8 mouse cellular contexts compared by ENCODE assay signal in the genomic region with DNA sequence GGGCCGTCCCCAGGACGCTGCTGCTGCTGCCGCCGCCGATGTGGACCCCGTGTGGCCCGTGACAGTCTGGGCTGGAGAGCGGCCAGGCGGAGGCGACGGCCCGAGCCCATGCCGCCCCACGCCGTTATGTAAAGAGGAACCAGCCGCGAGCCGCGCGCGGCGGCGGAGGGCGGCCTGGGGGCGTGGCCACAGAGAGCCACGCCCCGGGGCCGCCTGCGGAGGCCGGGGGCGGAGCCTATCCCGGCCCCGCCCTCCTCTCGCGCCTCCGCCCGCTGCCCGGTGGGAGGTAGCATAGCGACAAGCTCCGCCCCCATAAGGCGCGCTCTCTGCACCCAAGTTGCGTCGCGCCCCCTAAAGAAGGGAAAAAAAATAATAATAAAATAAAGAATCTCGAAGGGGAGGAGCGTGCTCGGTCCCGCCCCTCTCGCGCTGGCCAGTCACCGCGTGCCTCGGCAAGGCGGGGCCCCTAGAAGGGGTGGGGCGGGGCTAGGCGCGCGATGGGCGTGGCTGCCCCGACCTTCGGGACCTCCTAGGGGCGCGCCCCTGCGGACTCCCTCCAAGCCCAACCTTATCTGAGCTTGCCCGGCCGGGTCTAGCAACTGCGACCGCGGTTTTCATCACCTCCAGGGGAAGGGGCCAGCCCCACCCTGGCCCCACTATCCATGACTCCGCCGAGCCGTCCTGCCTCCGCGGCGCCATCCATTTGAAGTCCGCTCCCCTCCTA. TPM values are rescaled to one million over a fixed set of nuclear protein-coding genes. Genes with fewer than 3 reads are reported as not detected.
DNase-seq lines count a peak whose midpoint lies in the region; ATAC-seq and TF ChIP-seq lines count a peak whose summit lies in the region.

No protein-coding gene starts in this region.

- DNase-seq in c-Kit-positive CD71-positive TER-119-positive erythroid progenitor cells, embryonic 14.5 days (ENCODE audit: low spot score), result peak; percentile 92
- DNase-seq in heart, postnatal 0 days (ENCODE audit: low spot score), result peak; percentile 95
- DNase-seq in kidney, postnatal 4 days, result peak; percentile 95 to 97
- DNase-seq in lung, adult 18-20 months, result peak; percentile 94 to 96

- H3K9ac ChIP-seq in ES-Bruce4 (ENCODE audit: low read depth, poor library complexity, severe bottlenecking), result peak overlapping the region; percentile 94
- H3K9ac ChIP-seq in forebrain, embryonic 12.5 days, result peak overlapping the region; percentile 74
- H3K9ac ChIP-seq in heart, postnatal 0 days (replicated peaks; ENCODE audit: low read depth, low read length), result peak overlapping the region; percentile 84
- peak overlapping the region; percentile 67 for H3K9ac ChIP-seq in neural tube, embryonic 14.5 days (replicated peaks; ENCODE audit: low read depth, low read length)

- TF ChIP-seq EP300 in ES-Bruce4 (IDR thresholded peaks at IDR 0.05; ENCODE audit: insufficient read depth, low read depth, low read length), result no peak
- peak; percentile 41 for TF ChIP-seq EP300 in heart, postnatal 0 days (IDR thresholded peaks at IDR 0.05; ENCODE audit: low read depth)

- H3K9me3 ChIP-seq in ES-Bruce4 (replicated peaks; ENCODE audit: control insufficient read depth, insufficient read depth, low read length, poor library complexity, severe bottlenecking), result no peaks in the 10 kb centered on the region
- no peaks in the 10 kb centered on the region for H3K9me3 ChIP-seq in forebrain, embryonic 12.5 days
- H3K9me3 ChIP-seq in heart, postnatal 0 days (replicated peaks; ENCODE audit: control insufficient read depth, low read length), result no peaks in the 10 kb centered on the region
- H3K9me3 ChIP-seq in neural tube, embryonic 14.5 days (ENCODE audit: control insufficient read depth, low read length), result no peaks in the 10 kb centered on the region

- H3K4me2 ChIP-seq in forebrain, embryonic 12.5 days, result peak overlapping the region; percentile 90
- peak overlapping the region; percentile 83 for H3K4me2 ChIP-seq in heart, postnatal 0 days (ENCODE audit: low read depth, low read length)
- peak overlapping the region; percentile 90 for H3K4me2 ChIP-seq in neural tube, embryonic 14.5 days (ENCODE audit: low read depth, low read length)

- TF ChIP-seq POLR2A in ES-Bruce4 (IDR thresholded peaks at IDR 0.05; ENCODE audit: insufficient read depth, low read length), result no peak
- TF ChIP-seq POLR2A in testis, adult 2 months (IDR thresholded peaks at IDR 0.05; ENCODE audit: control insufficient read depth, low read depth, low read length), result peak; percentile 83

- H3K4me3 ChIP-seq in ES-Bruce4 (ENCODE audit: low read depth, low read length), result peak overlapping the region; percentile 85
- H3K4me3 ChIP-seq in forebrain, embryonic 12.5 days (replicated peaks), result peak overlapping the region; percentile 68
- H3K4me3 ChIP-seq in heart, postnatal 0 days (ENCODE audit: low read depth, low read length), result peak overlapping the region; percentile 85
- H3K4me3 ChIP-seq in neural tube, embryonic 14.5 days (ENCODE audit: low read depth, low read length), result peak overlapping the region; percentile 68
- H3K4me3 ChIP-seq in testis, adult 2 months (ENCODE audit: control insufficient read depth, low read depth, low read length), result peak overlapping the region; percentile 99

- H3K27ac ChIP-seq in ES-Bruce4 (ENCODE audit: insufficient read depth, low read length), result no peak overlapping the region; the same call in 1 of the 2 replicates
- peak overlapping the region; percentile 50; the same call in 1 of the 2 replicates for H3K27ac ChIP-seq in forebrain, embryonic 12.5 days
- H3K27ac ChIP-seq in heart, postnatal 0 days (ENCODE audit: low read depth), result peak overlapping the region; percentile 90
- H3K27ac ChIP-seq in neural tube, embryonic 14.5 days (ENCODE audit: low read depth, low read length), result peak overlapping the region; percentile 22; the same call in 1 of the 2 replicates
- peak overlapping the region; percentile 97 for H3K27ac ChIP-seq in testis, adult 2 months (ENCODE audit: control insufficient read depth, insufficient read depth, low read depth, low read length)

- no peaks in the 10 kb centered on the region for H3K27me3 ChIP-seq in ES-Bruce4 (ENCODE audit: control insufficient read depth, insufficient read depth, low read length, poor library complexity, severe bottlenecking)
- peaks cover 73% of the 10 kb centered on the region for H3K27me3 ChIP-seq in forebrain, embryonic 12.5 days
- no peaks in the 10 kb centered on the region for H3K27me3 ChIP-seq in heart, postnatal 0 days (ENCODE audit: control insufficient read depth, insufficient read depth, low read length)
- peaks cover 19% of the 10 kb centered on the region for H3K27me3 ChIP-seq in neural tube, embryonic 14.5 days (ENCODE audit: control insufficient read depth, insufficient read depth, low read length)
- H3K27me3 ChIP-seq in testis, adult 2 months (ENCODE audit: control insufficient read depth, insufficient read depth, low read length), result no peaks in the 10 kb centered on the region

- under 1% methylated on average over 65 of the region's 77 CpGs for WGBS in forebrain, embryonic 12.5 days
- WGBS in heart, postnatal 0 days, result under 1% methylated on average over 67 of the region's 77 CpGs
- WGBS in neural tube, embryonic 14.5 days, result under 1% methylated on average over 65 of the region's 77 CpGs

- peak; percentile 78 for ATAC-seq in forebrain, embryonic 12.5 days (ENCODE audit: low FRiP score)
- ATAC-seq in heart, postnatal 0 days (ENCODE audit: insufficient read depth, low read depth), result peak; percentile 78
- ATAC-seq in neural tube, embryonic 14.5 days (ENCODE audit: low read depth), result peak; percentile 71

- no peak for TF ChIP-seq CTCF in ES-Bruce4 (IDR thresholded peaks at IDR 0.05; ENCODE audit: low read depth, low read length)
- TF ChIP-seq CTCF in heart, postnatal 0 days (IDR thresholded peaks at IDR 0.05; ENCODE audit: low read depth), result no peak
- no peak for TF ChIP-seq CTCF in testis, adult 2 months (IDR thresholded peaks at IDR 0.05; ENCODE audit: control insufficient read depth, insufficient read depth, insufficient replicate concordance, low read depth, low read length)

- H3K4me1 ChIP-seq in ES-Bruce4 (ENCODE audit: control insufficient read depth, insufficient read depth, low read length), result peaks cover 11% of the 10 kb centered on the region
- H3K4me1 ChIP-seq in forebrain, embryonic 12.5 days, result peaks cover 64% of the 10 kb centered on the region
- peaks cover 28% of the 10 kb centered on the region; the same call in 1 of the 2 replicates for H3K4me1 ChIP-seq in heart, postnatal 0 days (ENCODE audit: control insufficient read depth, insufficient read depth)
- H3K4me1 ChIP-seq in neural tube, embryonic 14.5 days (ENCODE audit: control insufficient read depth, insufficient read depth, low read length), result peaks cover 29% of the 10 kb centered on the region; the same call in 1 of the 2 replicates
- peaks cover 44% of the 10 kb centered on the region for H3K4me1 ChIP-seq in testis, adult 2 months (ENCODE audit: control insufficient read depth, insufficient read depth, low read length)

- H3K36me3 ChIP-seq in ES-Bruce4 (ENCODE audit: control insufficient read depth, insufficient read depth, low read length, poor library complexity, severe bottlenecking), result no peaks in the 10 kb centered on the region
- H3K36me3 ChIP-seq in forebrain, embryonic 12.5 days (replicated peaks), result no peaks in the 10 kb centered on the region
- no peaks in the 10 kb centered on the region for H3K36me3 ChIP-seq in heart, postnatal 0 days (replicated peaks; ENCODE audit: control insufficient read depth, insufficient read depth, low read length)
- no peaks in the 10 kb centered on the region for H3K36me3 ChIP-seq in neural tube, embryonic 14.5 days (ENCODE audit: control insufficient read depth, insufficient read depth, low read length)
- H3K36me3 ChIP-seq in testis, adult 2 months (ENCODE audit: control insufficient read depth, insufficient read depth, low read length), result no peaks in the 10 kb centered on the region

RNA-seq across cellular contexts. Expression of a gene that starts 0.6 kb away (rescaled TPM):
- 8.0 and 8.5 TPM in 2 replicates for polyA plus RNA-seq in ES-Bruce4 (2011; ENCODE audit: insufficient read depth, insufficient read length, low read depth, missing spikeins)
- 7.1 and 7.4 TPM in 2 replicates for polyA plus RNA-seq in forebrain, embryonic 12.5 days (2016; fragmentation: Nextera tagmentation; extraction: Ambion mirVana)
- total RNA-seq in heart, postnatal 0 days (2014; rRNA removed; ENCODE audit: low replicate concordance), result 58.5 and 60.4 TPM in 2 replicates
- polyA plus RNA-seq in heart, postnatal 0 days (2015; fragmentation: Nextera tagmentation; extraction: Ambion mirVana), result 10.1 and 11.4 TPM in 2 replicates
- polyA plus RNA-seq in neural tube, embryonic 14.5 days (2014; fragmentation: Nextera tagmentation; extraction: Ambion mirVana), result 6.4 and 8.5 TPM in 2 replicates
- 95.0 and 105 TPM in 2 replicates for polyA plus RNA-seq in testis, adult 2 months (2012; rRNA removed)

RNA-seq across cellular contexts. Expression of a gene that starts 11.9 kb away (rescaled TPM):
- 5.8 TPM in 2 replicates for polyA plus RNA-seq in ES-Bruce4 (2011; ENCODE audit: insufficient read depth, insufficient read length, low read depth, missing spikeins)
- polyA plus RNA-seq in forebrain, embryonic 12.5 days (2016; fragmentation: Nextera tagmentation; extraction: Ambion mirVana), result 44.6 and 48.1 TPM in 2 replicates
- total RNA-seq in heart, postnatal 0 days (2014; rRNA removed; ENCODE audit: low replicate concordance), result 25.2 and 32.2 TPM in 2 replicates
- 16.4 and 17.8 TPM in 2 replicates for polyA plus RNA-seq in heart, postnatal 0 days (2015; fragmentation: Nextera tagmentation; extraction: Ambion mirVana)
- 22.6 and 27.4 TPM in 2 replicates for polyA plus RNA-seq in neural tube, embryonic 14.5 days (2014; fragmentation: Nextera tagmentation; extraction: Ambion mirVana)
- polyA plus RNA-seq in testis, adult 2 months (2012; rRNA removed), result 9.9 and 11.6 TPM in 2 replicates
